Mouse (Mus musculus) embryonic fibroblast, embryonic 13.5 days (primary cell): ENCODE results near the gene Acot8. TPM values are rescaled to one million over a fixed set of nuclear protein-coding genes. Genes with fewer than 3 reads are reported as not detected.

Experiments used
- H3K27ac ChIP-seq: 2 replicates; pipeline ENCODE4 v1.5.1; 2012; ENCODE audit warnings: low read length, control low read depth, inconsistent platforms; ENCODE audit not compliant: insufficient read depth
- H3K4me1 ChIP-seq: 2 replicates; pipeline ENCODE4 v1.6.1; 2011; ENCODE audit warnings: low read length; ENCODE audit not compliant: control insufficient read depth, insufficient read depth
- H3K4me3 ChIP-seq: 2 replicates; pipeline ENCODE4 v1.5.1; 2011; ENCODE audit warnings: mild to moderate bottlenecking, control low read depth, low read length; ENCODE audit not compliant: insufficient read depth
- CTCF ChIP-seq: IDR thresholded peaks from 2 replicates; pipeline ENCODE4 v1.5.1; 2011; ENCODE audit warnings: mild to moderate bottlenecking, control low read depth, low read length, moderate library complexity, borderline replicate concordance; ENCODE audit not compliant: insufficient read depth
- POLR2A ChIP-seq: IDR thresholded peaks from 2 replicates; pipeline ENCODE4 v1.6.1; 2011; ENCODE audit warnings: low read depth, mild to moderate bottlenecking, control low read depth, low read length, moderate library complexity
- polyA plus RNA-seq: library from polyadenylated mRNA; stranded (reverse); fragments of >200 nt; gene quantifications from 2 replicates; pipeline ENCODE4 v1.2.4, GENCODE M21; 2011; ENCODE audit warnings: low read depth; ENCODE audit not compliant: missing spikeins, insufficient read length

Acot8 gene
- polyA plus RNA-seq, 1 experiment, result 12.1 TPM

DNA sequence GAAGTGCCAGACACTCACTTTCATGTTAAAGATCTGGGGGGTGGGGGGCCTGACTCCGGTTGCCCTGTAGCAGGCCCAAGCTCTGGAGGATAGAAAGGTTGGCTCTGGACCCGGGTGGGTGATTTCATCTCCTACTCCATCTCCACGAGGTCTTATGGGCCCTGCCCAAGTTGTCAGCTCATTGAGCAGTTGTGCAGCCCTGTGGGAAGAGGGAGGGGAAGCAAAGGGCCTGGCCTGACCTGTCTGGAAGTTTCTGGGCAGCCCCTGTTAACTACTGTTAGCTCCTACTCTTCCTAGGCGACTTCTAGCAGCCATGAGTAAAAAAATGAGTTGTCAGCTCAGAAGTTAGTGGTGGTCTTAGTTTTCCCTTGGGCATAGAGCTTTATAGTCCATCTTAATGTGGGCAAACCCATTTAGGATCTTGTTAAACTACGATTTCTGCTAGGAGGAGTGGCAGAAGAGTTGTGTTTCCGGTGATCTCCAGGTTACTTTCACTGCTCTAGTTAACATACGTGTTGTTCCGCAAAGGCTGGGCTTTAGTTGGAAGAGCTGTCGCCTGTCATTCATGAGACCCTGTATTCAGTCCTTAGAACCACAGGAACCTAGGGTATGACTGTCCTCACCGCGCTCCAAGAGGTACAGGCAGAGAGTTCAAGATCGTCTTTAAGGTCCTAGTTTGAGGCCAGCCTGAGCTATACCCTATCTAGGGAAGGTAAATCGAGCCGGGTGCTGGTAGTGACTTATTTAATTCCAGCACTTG, 31.3 kb downstream of the Acot8 start:
- Histone ChIP-seq H3K4me1 (0 out of 2 replicates have a peak, but pooled peaks cover 7% of the 10 kb centered on the region), H3K27ac (no peak overlapping the region), H3K4me3 (no peak overlapping the region)
- TF ChIP-seq CTCF (no peak), POLR2A (peak; percentile 29; the same call in 1 of the 2 replicates)

DNA sequence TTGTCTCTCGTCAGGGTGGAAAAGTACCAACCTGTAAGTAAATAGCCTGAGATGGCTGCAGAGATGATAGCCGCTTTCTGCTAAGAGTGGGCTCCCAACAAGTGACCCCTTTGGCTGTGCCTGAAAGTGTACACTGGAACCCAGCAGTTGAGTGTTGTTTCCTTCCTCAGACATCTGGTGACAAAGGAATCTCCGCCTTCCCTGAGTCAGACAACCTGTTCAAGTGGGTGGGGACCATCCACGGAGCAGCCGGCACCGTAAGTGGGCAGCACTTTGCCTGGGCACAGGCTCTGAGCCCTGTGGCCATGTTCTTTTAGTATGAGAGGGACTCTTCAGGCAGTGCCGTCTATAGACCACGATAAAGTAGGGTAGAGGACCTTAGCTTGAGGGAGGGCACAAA, 33.6 kb downstream of the Acot8 start:
- H3K4me3 ChIP-seq, result peak overlapping the region; percentile 87
- H3K4me1 ChIP-seq, result 0 out of 2 replicates have a peak, but pooled peaks cover 7% of the 10 kb centered on the region
- no peak for TF ChIP-seq POLR2A
- no peak for TF ChIP-seq CTCF
- no peak overlapping the region for H3K27ac ChIP-seq

DNA sequence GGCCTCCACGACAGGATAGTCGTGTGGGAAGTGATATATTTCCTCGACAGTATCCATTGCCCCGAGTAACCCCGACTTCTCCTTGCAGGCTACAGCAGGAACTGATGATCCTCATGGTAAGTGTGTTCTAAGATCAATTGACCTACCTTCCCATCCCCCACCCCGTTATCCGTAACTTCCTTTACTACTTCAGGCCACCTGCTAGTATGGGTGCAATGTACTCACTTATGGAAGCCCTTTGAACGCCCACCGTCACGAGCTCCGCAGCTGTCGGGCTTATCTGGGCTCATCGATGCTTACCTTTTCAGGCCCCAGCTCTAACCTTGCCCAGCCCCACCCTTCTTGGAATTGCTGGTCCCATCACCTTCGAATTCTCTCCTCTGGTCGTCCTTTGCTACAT, 34.4 kb downstream of the Acot8 start:
- H3K4me1 ChIP-seq, result 0 out of 2 replicates have a peak, but pooled peaks cover 5% of the 10 kb centered on the region
- H3K4me3 ChIP-seq, result peak overlapping the region; percentile 87
- no peak overlapping the region for H3K27ac ChIP-seq
- TF ChIP-seq CTCF, result no peak
- no peak for TF ChIP-seq POLR2A

DNA sequence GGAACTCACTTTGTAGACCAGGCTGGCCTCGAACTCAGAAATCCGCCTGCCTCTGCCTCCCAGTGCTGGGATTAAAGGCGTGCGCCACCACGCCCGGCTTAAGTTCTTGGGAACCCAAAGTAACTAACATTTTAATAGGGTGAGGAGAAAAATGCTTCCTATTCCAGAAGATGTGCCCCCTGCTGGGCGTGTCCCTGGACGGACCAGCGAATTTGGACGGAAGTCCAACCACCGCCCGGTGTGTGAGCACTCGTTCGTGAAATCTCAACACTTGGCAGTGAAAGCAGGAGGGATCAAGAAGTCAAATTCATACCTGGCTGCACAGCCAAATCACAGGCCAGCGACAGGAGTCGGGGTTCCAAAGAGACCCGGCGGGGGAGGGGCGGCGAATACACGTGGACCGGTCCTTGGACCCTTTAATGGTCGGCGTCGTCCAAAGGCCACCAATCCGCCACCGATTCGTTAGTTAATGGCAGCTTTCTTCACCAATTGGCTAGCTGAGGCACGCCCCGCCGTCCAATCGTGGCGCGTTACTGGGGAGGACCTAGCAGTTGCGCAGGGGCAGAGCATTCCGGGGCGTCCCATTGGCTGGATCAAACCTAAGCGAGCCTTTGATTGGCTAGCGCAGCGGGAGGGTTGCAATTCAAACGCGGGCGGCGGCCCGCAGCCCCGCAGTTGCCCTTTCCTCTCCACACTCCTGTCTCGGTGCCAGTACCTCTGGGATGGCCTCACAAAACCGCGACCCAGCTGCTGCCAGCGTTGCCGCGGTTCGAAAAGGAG, 35.2 kb downstream of the Acot8 start, which contains the start of gene Ube2c:
Gene Ube2c, plus strand, starts transcription at position 641 of the 780 bp plus-strand sequence.
- TF ChIP-seq CTCF (no peak), POLR2A (peak; percentile 63)

DNA sequence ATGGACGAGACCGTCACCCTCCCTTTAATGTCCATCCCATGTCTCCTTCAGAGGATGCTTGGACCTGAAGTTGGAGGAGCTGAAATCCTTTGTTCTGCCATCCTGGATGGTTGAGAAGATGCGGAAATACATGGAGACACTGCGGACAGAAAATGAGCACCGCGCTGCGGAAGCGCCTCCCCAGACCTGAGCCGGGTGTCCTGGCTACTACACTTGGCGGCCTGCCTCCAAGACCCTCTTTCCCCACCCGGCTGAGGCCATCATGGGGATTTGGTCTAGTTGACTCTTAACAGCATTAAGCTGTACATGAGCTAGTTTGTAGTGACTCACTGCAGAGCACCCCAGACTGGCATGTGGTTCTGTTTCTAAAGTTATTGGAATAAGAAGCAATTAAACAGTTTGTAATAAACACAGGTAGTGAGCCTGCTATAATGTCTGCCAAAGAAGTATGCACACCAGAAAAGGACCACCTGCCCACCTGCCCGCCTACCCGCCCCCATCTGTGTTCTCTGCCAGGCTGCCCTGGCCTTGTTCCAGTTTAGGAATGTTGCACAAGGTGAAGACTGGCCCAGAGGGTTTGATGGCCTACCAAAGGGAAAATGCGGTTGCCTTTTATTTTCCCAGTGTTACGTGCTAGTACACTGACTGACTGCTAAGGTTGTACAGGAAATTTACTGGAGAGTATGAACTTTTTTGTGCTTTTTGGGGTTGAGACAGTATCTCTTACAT, 36.7 kb downstream of the Acot8 start:
- Histone ChIP-seq H3K27ac (no peak overlapping the region), H3K4me3 (no peak overlapping the region), H3K4me1 (0 out of 2 replicates have a peak, but pooled peaks cover 5% of the 10 kb centered on the region)
- TF ChIP-seq POLR2A (no peak), CTCF (no peak)

More for the DNA sequence above, 35.2 kb downstream of the Acot8 start, which contains the start of gene Ube2c:
- H3K4me3 ChIP-seq, result peak within 1 kb of the TSS; percentile 87
- H3K4me1 ChIP-seq, result 0 out of 2 replicates have a peak, but pooled peaks cover 5% of the 10 kb centered on the region
- H3K27ac ChIP-seq, result peak within 1 kb of the TSS; percentile 66

DNA sequence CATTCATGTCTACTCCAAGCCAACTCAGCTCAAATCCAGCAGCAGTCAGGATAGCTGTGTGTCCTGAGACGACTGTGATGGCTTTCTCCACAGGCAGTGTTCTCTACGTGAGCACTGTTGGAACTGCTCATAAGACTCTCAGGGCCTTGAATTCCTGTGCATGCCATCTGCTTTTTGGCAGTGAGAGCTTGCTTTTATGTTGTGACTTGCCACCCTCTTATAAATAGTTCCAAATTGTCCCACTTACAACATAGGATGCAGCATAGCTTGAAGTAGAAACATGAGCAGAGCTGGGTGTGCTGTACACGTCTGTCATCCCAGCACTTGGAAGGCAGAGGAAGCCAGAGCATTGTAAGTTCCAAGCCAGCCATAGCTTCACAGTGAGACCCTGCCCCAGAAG, 38.8 kb downstream of the Acot8 start:
- Histone ChIP-seq H3K4me3 (no peak overlapping the region), H3K4me1 (no peaks in the 10 kb centered on the region), H3K27ac (no peak overlapping the region)
- TF ChIP-seq CTCF, result no peak
- no peak for TF ChIP-seq POLR2A

DNA sequence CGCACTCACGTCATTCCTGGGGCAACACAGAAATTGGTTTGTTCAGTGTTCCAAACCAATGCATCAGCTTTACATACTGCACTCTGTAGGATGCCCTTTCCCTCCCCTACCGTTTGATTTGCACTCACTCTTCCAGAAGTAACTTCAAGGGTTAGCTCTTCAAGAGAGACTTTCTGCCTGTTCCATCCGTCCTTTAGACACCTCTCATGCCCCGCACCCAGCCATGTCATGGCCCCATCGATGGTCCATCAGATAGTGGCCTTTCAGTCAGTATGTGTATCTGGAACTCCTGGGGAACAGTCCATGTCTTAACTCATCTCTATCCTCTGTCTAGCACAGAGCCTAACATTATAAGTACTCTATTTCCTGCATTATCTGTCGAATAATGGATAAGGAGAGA, 42.1 kb downstream of the Acot8 start:
- no peak overlapping the region for H3K4me3 ChIP-seq
- no peak for TF ChIP-seq CTCF
- TF ChIP-seq POLR2A, result no peak
- no peaks in the 10 kb centered on the region for H3K4me1 ChIP-seq
- H3K27ac ChIP-seq, result no peak overlapping the region

DNA sequence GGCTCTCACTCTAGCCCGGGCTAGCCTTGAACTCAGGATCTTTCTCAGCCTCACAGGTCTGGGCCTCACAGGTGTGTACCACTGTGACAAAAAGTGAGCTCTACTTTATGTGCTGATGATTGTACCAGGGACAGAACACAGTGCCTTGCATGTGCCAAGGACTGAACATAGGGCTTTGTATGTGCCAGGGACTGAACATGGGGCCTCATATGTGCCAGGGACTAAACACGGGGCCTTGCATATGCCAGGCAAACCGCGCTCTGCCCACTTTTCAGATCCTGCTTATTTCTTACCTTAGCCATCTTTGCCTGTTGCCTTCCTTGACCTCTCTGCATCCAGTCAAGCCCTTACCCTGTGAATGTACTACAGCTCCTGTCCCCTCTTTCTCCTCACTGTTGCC, 42.7 kb downstream of the Acot8 start:
- TF ChIP-seq CTCF, result no peak
- TF ChIP-seq POLR2A, result no peak
- Histone ChIP-seq H3K27ac (no peak overlapping the region), H3K4me3 (no peak overlapping the region), H3K4me1 (no peaks in the 10 kb centered on the region)

DNA sequence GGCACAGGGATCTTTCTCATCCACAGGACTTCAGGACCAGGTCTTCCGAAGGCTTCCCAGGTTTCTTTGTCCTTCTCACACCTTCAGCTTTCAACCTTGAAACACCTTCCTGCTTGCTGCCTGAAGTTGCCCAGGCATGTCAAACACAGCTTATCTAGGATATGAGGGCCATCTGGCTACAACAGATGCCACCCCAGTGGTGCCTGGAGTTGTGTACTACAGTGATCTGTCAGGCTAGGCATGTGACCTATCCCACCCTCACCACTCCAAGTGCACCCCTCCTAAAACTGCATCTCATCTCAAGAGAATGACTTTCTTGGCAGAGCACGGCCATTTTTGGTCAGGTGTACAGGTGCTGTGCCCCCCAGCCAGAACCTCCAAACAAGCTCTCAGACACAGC, 43.2 kb downstream of the Acot8 start:
- Histone ChIP-seq H3K27ac (no peak overlapping the region), H3K4me3 (no peak overlapping the region), H3K4me1 (no peaks in the 10 kb centered on the region)
- no peak for TF ChIP-seq POLR2A
